Mouse (Mus musculus) heart, adult 2 months (tissue): ENCODE data around the gene Ppid.

Source experiments
- CTCF ChIP-seq: fragments of 200-600 bp; IDR thresholded peaks from 2 replicates; pipeline ENCODE4 v1.8.1; 2022; ENCODE audit warnings: antibody characterized with exemption, mild to moderate bottlenecking, moderate library complexity
- POLR2A ChIP-seq: fragments of 200-500 bp; IDR thresholded peaks from 2 replicates; pipeline ENCODE4 v1.6.1; 2011; ENCODE audit warnings: mild to moderate bottlenecking, low read depth, low read length, control low read depth; ENCODE audit not compliant: insufficient read depth

DNA sequence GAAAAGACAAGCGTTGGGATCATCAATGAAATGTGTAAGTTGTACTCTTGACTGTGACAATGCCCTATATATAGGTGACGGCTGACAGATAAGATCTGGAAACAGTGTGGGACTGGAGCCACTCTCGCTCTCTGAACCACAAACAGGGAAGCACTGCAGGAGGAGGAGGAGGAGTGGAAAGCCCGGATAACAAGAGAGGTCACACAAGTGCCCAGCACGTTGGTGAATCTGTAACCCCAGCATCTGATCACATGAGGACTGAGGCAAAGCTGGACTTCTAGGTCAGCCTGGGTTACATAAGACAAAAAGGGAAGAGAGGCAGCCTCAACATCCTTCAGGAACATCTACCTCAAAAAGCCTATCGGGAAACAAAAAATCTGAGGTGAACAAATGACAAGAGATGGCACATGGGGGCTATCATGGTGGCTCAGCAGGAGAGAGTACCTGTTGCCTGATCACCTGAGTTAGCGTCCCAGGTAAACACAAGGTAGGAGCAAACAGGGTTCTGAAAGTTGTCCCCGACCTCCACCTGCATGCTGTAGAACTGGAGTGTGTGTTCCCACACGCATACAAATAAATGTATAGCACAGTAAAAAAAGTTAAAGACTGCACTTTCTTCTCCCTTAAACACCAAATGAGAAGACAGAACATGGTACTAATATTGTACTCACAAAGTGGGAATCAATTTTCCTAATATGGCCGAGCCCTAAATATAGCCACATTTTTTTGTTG is 26.1 kb upstream of the Ppid start:
- TF ChIP-seq POLR2A (no peak), CTCF (no peak)
